ENCODE assay signal across 9 mouse cellular contexts in genomic region chr17:14693048-14693993, GRCm38 (mm10). TPM values are rescaled to one million over a fixed set of nuclear protein-coding genes. Genes with fewer than 3 reads are reported as not detected.
DNase-seq lines count a peak whose midpoint lies in the region; ATAC-seq and TF ChIP-seq lines count a peak whose summit lies in the region.
"Had no signal": no experiment of that assay in that cellular context is flagged by ENCODE, and none has a peak within 500 bp of the region (broad histone marks: within the 10 kb centered on the region; RNA-seq: fewer than 3 reads in every experiment).

No protein-coding gene starts in this region.

- H3K4me3 ChIP-seq in heart, embryonic 10.5 days, result peak overlapping the region; percentile 54
- H3K4me3 ChIP-seq in liver, postnatal 0 days (ENCODE audit: low read depth, low read length), result peak overlapping the region; percentile 29

- no peaks in the 10 kb centered on the region for H3K36me3 ChIP-seq in heart, embryonic 10.5 days
- no peaks in the 10 kb centered on the region for H3K36me3 ChIP-seq in liver, postnatal 0 days (replicated peaks; ENCODE audit: insufficient read depth, low read length)
- H3K36me3 ChIP-seq: G1E had no signal

- H3K4me2 ChIP-seq in liver, postnatal 0 days (ENCODE audit: low read depth, low read length), result peak overlapping the region; percentile 38; the same call in 1 of the 2 replicates

- no peak for DNase-seq in heart, embryonic 10.5 days (ENCODE audit: low spot score)
- no peak for DNase-seq in heart, adult 9 months (ENCODE audit: low spot score in 2 of 2)
- peak; percentile 94 for DNase-seq in ES-CJ7 (ENCODE audit: low read depth, low spot score)
- no peak for DNase-seq in liver, postnatal 0 days
- no peak for DNase-seq in frontal cortex, adult 2 months (ENCODE audit: extremely low spot score in 1 of 2, low spot score in 1 of 2)
- no peak for DNase-seq in spleen, postnatal 4 days (ENCODE audit: low spot score in 2 of 2)
- DNase-seq in lung, postnatal 25 days (ENCODE audit: low spot score), result no peak

- H3K9ac ChIP-seq in liver, postnatal 0 days (replicated peaks), result peak overlapping the region; percentile 7; the same call in 1 of the 2 replicates

- no peak for TF ChIP-seq EP300 in liver, postnatal 0 days (IDR thresholded peaks at IDR 0.05; ENCODE audit: low read depth)

- ATAC-seq in granulocyte monocyte progenitor cell, adult 5-6 weeks (replicated peaks; ENCODE audit: poor library complexity, severe bottlenecking), result peak; percentile 50
- ATAC-seq in liver, postnatal 0 days, result no peak

- H3K9me3 ChIP-seq in heart, embryonic 10.5 days, result no peaks in the 10 kb centered on the region
- H3K9me3 ChIP-seq in liver, postnatal 0 days (ENCODE audit: low read length), result no peaks in the 10 kb centered on the region
- H3K9me3 ChIP-seq: G1E had no signal

- 8% methylated on average over 9 of the region's 9 CpGs for WGBS in heart, embryonic 10.5 days
- 14% methylated on average over 9 of the region's 9 CpGs for WGBS in liver, postnatal 0 days (ENCODE audit: insufficient replicate concordance)

- peak overlapping the region; percentile 48; the same call in 1 of the 2 replicates for H3K27ac ChIP-seq in heart, embryonic 10.5 days
- H3K27ac ChIP-seq in liver, postnatal 0 days (ENCODE audit: low read depth), result no peak overlapping the region

- H3K4me1 ChIP-seq in heart, embryonic 10.5 days, result 0 out of 2 replicates have a peak, but pooled peaks cover 4% of the 10 kb centered on the region
- no peaks in the 10 kb centered on the region for H3K4me1 ChIP-seq in liver, postnatal 0 days (ENCODE audit: insufficient read depth)

- H3K27me3 ChIP-seq in heart, embryonic 10.5 days (ENCODE audit: insufficient read depth, poor library complexity, severe bottlenecking), result peaks cover 11% of the 10 kb centered on the region; the same call in 1 of the 2 replicates
- H3K27me3 ChIP-seq in liver, postnatal 0 days (ENCODE audit: insufficient read depth, low read length), result no peaks in the 10 kb centered on the region

- TF ChIP-seq CTCF in liver, postnatal 0 days (IDR thresholded peaks at IDR 0.05; ENCODE audit: low read depth), result no peak

RNA-seq across cellular contexts. Expression of gene Thbs2, which starts 0.7 kb away (rescaled TPM):
- 1.2 and 1.3 TPM in 2 replicates for polyA plus RNA-seq in heart, embryonic 10.5 days (2016; fragmentation: Nextera tagmentation; extraction: Ambion mirVana)
- not detected in 2 replicates for total RNA-seq in granulocyte monocyte progenitor cell, adult 5-6 weeks (2014; fragmentation: Nextera tagmentation)
- under 0.01 TPM in 1 of 2 replicates, not detected in the other for total RNA-seq in granulocyte monocyte progenitor cell, adult 5-6 weeks (2017)
- 1.9 and 2.4 TPM in 2 replicates for polyA plus RNA-seq in liver, postnatal 0 days (2015; fragmentation: Nextera tagmentation; extraction: Ambion mirVana)
- 6.6 and 8.6 TPM in 2 replicates for polyA plus RNA-seq in frontal cortex, adult 2 months (2012; rRNA removed)
- polyA plus RNA-seq: G1E had no signal
